Mouse (Mus musculus): ENCODE measurements around the gene Fam98c.

GRCm38 (mm10) chr7:29171562-29172097 is 15.6 kb upstream of the Fam98c start:
- TF ChIP-seq CTCF (IDR thresholded peaks at IDR 0.05; ENCODE audit: low read depth): no peak
- no peak for TF ChIP-seq EP300 (optimal IDR thresholded peaks at IDR 0.05)

All from stomach, postnatal 0 days (tissue).